Mouse (Mus musculus) ES-E14 (cell line): Measurements from ENCODE around the gene Bri3. TPM values are rescaled to one million over a fixed set of nuclear protein-coding genes. Genes with fewer than 3 reads are reported as not detected.

Experiments
- DNase-seq: peaks from one replicate; pipeline ENCODE4 v3.0.0-alpha.2; 2013; ENCODE audit warnings: low read depth, low spot score
- H3K27ac ChIP-seq: 2 replicates; pipeline ENCODE4 v1.5.1; 2012; ENCODE audit warnings: low read depth, mild to moderate bottlenecking, low read length, moderate library complexity, mixed read lengths; ENCODE audit not compliant: poor library complexity, insufficient read depth, severe bottlenecking
- H3K36me3 ChIP-seq: 2 replicates; pipeline ENCODE4 v1.6.1; 2012; ENCODE audit warnings: mild to moderate bottlenecking, low read length, moderate library complexity, mixed read lengths; ENCODE audit not compliant: control insufficient read depth, poor library complexity, insufficient read depth, severe bottlenecking
- H3K4me1 ChIP-seq, 2 experiments: fragments of 150-350 bp in 1 of 2; sonication (generic) in 1 of 2; 2 replicates each; pipeline ENCODE4 v1.6.1; 2012; ENCODE audit warnings: low read length in 2 of 2, mild to moderate bottlenecking in 1 of 2, mixed read lengths in 1 of 2; ENCODE audit not compliant: control insufficient read depth in 2 of 2, insufficient read depth in 2 of 2, poor library complexity in 1 of 2
- H3K4me3 ChIP-seq, 2 experiments: fragments of 150-350 bp in 1 of 2; sonication (generic) in 1 of 2; 2 replicates each; pipeline ENCODE4 v1.5.1; 2012; ENCODE audit warnings: low read length in 2 of 2, low read depth in 1 of 2, mild to moderate bottlenecking in 1 of 2, mixed read lengths in 1 of 2; ENCODE audit not compliant: insufficient read depth in 1 of 2, poor library complexity in 1 of 2, severe bottlenecking in 1 of 2
- H3K9ac ChIP-seq: 2 replicates; pipeline ENCODE4 v1.6.1; 2012; ENCODE audit warnings: low read depth, mild to moderate bottlenecking, low read length, mixed read lengths; ENCODE audit not compliant: poor library complexity, insufficient read depth, severe bottlenecking
- H3K9me3 ChIP-seq: fragments of 150-350 bp; sonication (generic); 2 replicates; pipeline ENCODE4 v1.6.1; 2012; ENCODE audit warnings: low read depth, mild to moderate bottlenecking, low read length; ENCODE audit not compliant: control insufficient read depth, insufficient read depth
- CHD2 ChIP-seq: IDR thresholded peaks from 2 replicates; pipeline ENCODE4 v1.6.1; 2014; ENCODE audit warnings: mild to moderate bottlenecking, low read depth, low read length, inconsistent platforms
- HCFC1 ChIP-seq: IDR thresholded peaks from 2 replicates; pipeline ENCODE4 v1.6.1; 2012; ENCODE audit warnings: low read length, inconsistent platforms, borderline replicate concordance; ENCODE audit not compliant: insufficient read depth
- MAFK ChIP-seq: IDR thresholded peaks from 2 replicates; pipeline ENCODE4 v1.6.1; 2014; ENCODE audit warnings: mild to moderate bottlenecking, low read depth, low read length, inconsistent platforms; ENCODE audit not compliant: insufficient read depth
- ZC3H11A ChIP-seq: IDR thresholded peaks from 2 replicates; pipeline ENCODE4 v1.6.1; 2012; ENCODE audit warnings: low read depth, mild to moderate bottlenecking, inconsistent platforms, low read length, borderline replicate concordance
- ZNF384 ChIP-seq: IDR thresholded peaks from 2 replicates; pipeline ENCODE4 v1.6.1; 2012; ENCODE audit warnings: low read depth, low read length, inconsistent platforms
- in situ Hi-C, 2 experiments: fragments of 600-800 bp; cut with MboI; formaldehyde crosslinking; loops; one replicate each; pipeline ENCODE4 v1.15.1; 2025; ENCODE audit warnings: low sequenced_read_pairs in 2 of 2, inconsistent platforms in 1 of 2; ENCODE audit not compliant: unreplicated experiment in 2 of 2
- total RNA-seq: library from RNA; depleted of rRNA; stranded (reverse); fragments of 300-350 nt; gene quantifications from 2 replicates; pipeline ENCODE4 v1.2.3, GENCODE M21; 2012

The Bri3 gene
- total RNA-seq, 1 experiment, result 26.4 TPM

GRCm38 (mm10) chr5:144238969-144239368 is 5.3 kb upstream of the Bri3 start:
- H3K4me1 ChIP-seq, result no peaks in the 10 kb centered on the region; a peak in 1 of 4 replicates
- in situ Hi-C loops, result no loop called here
- TF ChIP-seq ZNF384 (0 out of 2 replicates have a peak, but pooled peaks have one; percentile 35), CHD2 (no peak)

GRCm38 (mm10) chr5:144245592-144245991 is 1.4 kb downstream of the Bri3 start:
- H3K27ac ChIP-seq, result no peak overlapping the region
- TF ChIP-seq CHD2, result no peak
- TF ChIP-seq MAFK, result no peak
- TF ChIP-seq ZC3H11A, result no peak
- TF ChIP-seq HCFC1, result no peak
- TF ChIP-seq ZNF384, result no peak
- in situ Hi-C loops, result no loop called here
- no peaks in the 10 kb centered on the region for H3K9me3 ChIP-seq
- H3K4me1 ChIP-seq, result no peaks in the 10 kb centered on the region; a peak in 1 of 4 replicates
- H3K9ac ChIP-seq, result no peak overlapping the region
- H3K4me3 ChIP-seq, result no peak overlapping the region
- H3K36me3 ChIP-seq, result no peaks in the 10 kb centered on the region
- DNase-seq, result no peak

More at GRCm38 (mm10) chr5:144238969-144239368, 5.3 kb upstream of the Bri3 start:
- no peak overlapping the region for H3K27ac ChIP-seq
- H3K4me3 ChIP-seq, result no peak overlapping the region
- no peaks in the 10 kb centered on the region for H3K36me3 ChIP-seq
- H3K9me3 ChIP-seq, result no peaks in the 10 kb centered on the region
- no peak overlapping the region for H3K9ac ChIP-seq
- no peak for DNase-seq

GRCm38 (mm10) chr5:144246669-144247068 is 2.4 kb downstream of the Bri3 start:
- Histone ChIP-seq H3K4me3 (no peak overlapping the region), H3K36me3 (no peaks in the 10 kb centered on the region), H3K9ac (no peak overlapping the region), H3K27ac (no peak overlapping the region), H3K4me1 (no peaks in the 10 kb centered on the region; a peak in 1 of 4 replicates), H3K9me3 (no peaks in the 10 kb centered on the region)
- DNase-seq, result no peak
- in situ Hi-C loops, result no loop called here
- TF ChIP-seq CHD2, result no peak
- no peak for TF ChIP-seq ZC3H11A
- TF ChIP-seq ZNF384, result no peak
- no peak for TF ChIP-seq MAFK
- TF ChIP-seq HCFC1, result no peak

- no peak overlapping the region for H3K27ac ChIP-seq
- in situ Hi-C loops, result no loop called here
Observed at GRCm38 (mm10) chr5:144247307-144247706, 3.1 kb downstream of the Bri3 start.

GRCm38 (mm10) chr5:144247906-144248585 is 3.8 kb downstream of the Bri3 start:
- Histone ChIP-seq H3K4me1 (no peaks in the 10 kb centered on the region; a peak in 1 of 4 replicates), H3K9me3 (no peaks in the 10 kb centered on the region), H3K27ac (no peak overlapping the region), H3K36me3 (no peaks in the 10 kb centered on the region), H3K9ac (no peak overlapping the region), H3K4me3 (no peak overlapping the region)
- in situ Hi-C loops, result no loop called here
- TF ChIP-seq ZC3H11A (no peak), MAFK (no peak)
- no peak for DNase-seq

More at GRCm38 (mm10) chr5:144247307-144247706, 3.1 kb downstream of the Bri3 start:
- no peak overlapping the region for H3K4me3 ChIP-seq
- no peaks in the 10 kb centered on the region; a peak in 1 of 4 replicates for H3K4me1 ChIP-seq
- TF ChIP-seq ZNF384 (no peak), ZC3H11A (no peak), CHD2 (no peak), MAFK (no peak), HCFC1 (no peak)
- no peaks in the 10 kb centered on the region for H3K36me3 ChIP-seq
- DNase-seq, result no peak
- H3K9ac ChIP-seq, result no peak overlapping the region
- no peaks in the 10 kb centered on the region for H3K9me3 ChIP-seq
